Mouse (Mus musculus) skeletal muscle tissue, adult 2 months (tissue): ENCODE data around the gene Zfp287.
"Not testable (repeated sequence)": the region's sequence is repeated elsewhere in the genome, so short reads cannot be mapped to it uniquely, and the experiment has no call there.

Experiments
- DNase-seq: peaks from one replicate; pipeline ENCODE4 v3.0.0-alpha.2; 2012; ENCODE audit warnings: low read depth, low spot score

Gene Zfp287

DNA sequence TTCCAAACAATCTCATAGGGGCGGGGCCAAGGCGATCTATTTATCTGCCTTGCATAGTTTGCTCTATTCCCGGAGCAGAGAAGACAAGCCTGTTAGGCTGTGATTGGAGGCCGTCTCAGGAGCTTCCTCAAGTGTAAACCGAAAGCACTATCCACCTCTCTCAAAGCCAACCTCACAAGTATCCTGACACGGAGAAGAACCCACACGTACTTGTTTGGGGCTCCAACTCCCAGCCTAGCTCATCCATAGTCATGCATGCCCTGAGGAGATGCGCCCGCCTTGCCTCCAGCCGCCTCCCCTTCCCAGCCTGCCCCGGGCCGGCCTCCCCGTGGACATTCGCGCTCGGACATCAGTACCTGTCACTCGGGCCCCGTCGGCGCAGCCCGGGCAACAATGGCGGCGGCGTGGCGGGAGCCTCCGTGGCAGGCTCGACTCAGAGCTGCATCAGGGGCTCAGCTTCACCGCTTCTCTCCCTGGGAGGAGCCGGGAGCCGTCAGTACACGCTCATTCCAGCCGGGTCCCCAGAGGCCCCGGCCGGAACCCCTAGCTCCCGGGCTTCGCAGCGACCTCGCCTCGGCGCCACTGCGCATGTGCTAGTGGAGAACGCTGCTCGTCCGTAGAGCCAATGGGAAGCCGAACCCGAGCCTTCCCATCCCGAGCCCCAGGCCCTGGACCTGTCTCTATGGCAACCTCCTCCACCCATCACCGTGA, at the start of gene Zfp287:
Zfp287 (minus strand) TSS at position 595 of the 711 bp plus-strand sequence.
- peak; percentile 78 for DNase-seq

DNA sequence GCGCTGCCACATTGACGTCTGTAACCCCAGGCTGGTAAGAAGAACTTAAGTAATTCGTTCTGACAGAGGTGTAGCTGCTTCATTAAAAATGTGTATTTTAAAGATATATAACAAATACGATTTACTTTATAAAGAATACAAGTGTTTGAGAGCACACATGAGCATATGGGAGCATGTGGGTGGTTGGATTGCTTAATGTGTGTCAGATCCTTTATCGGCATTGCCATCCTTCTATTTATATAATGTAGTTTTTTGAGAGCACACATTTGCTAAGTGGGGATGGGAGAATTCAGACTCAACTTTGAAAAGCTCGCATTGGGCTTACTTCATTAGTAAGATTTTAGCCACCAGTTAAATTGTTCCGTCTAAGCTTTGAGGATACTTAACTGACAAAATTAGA, 44.8 kb upstream of the Zfp287 start:
- DNase-seq: no peak

DNA sequence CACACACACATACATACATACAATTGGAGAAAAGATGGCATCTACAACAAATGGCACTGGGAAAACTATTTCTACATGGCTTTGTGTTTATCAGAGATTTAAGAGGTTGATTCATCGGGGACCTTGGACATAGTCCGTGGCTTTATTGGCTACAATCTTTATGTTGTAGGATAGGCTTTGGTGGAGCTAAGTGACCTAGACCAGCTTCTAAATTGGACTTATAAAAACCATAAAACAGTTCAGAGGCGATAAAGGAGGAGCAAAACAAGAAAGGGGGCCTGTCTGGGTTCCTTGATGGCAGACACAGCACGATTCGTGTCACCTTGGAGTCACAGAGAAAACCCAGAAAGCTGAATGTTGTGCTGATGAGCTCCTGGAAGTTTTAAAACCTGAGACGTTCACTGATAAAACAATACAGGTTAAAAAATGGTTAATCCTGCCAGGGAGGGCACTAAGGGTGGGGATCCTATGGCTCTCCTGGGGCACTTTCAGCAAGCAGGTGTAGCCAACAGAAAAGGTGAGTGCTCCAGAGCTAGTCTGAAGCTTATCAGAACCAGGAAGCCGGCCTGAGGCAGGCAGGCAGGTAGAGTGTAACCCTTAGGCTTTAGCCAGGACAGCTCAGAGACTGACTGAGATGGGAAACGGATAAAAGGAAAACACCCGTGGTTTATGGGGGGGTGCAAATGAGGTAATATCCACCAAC, 29.2 kb upstream of the Zfp287 start:
- no peak for DNase-seq

DNA sequence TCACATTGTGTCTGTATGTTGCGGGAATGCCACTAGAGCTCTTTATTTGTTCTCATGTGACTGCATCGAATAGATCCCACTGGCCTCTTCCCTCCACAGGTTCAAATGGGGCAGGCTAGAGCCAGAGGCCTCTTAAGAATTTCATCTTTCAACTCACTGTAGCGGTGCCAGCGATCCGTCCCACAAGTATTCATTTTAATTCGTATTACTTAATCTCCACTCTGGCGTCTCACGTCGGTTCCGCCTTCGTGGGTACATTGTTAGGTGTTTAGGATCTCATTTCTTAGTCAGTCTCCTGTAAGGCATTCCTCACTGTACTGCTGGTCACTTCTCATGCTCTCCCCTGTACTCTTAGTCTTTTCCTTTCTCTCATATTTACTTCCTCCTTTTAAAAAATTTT, 26.8 kb upstream of the Zfp287 start:
- no peak for DNase-seq

DNA sequence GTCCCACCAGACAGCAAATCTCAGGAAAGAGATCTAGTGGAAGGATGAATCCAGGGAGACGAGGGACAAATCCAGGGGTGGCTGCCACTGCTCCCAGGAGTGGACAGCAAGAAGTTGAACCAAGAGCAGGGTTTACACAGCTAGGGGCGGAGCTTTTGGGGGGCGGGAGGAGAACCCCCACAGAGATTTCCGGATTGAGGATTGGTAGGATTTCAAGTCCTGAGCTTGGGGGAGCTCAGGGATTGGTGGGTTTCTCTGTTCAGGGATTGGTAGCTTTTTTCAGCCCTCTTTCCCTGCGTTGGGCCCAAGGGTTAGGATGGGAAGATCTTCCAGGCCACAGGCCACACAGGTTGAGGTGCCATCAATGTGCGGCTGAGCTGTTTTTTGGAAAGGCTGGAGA, 26.2 kb upstream of the Zfp287 start:
- DNase-seq: no peak

DNA sequence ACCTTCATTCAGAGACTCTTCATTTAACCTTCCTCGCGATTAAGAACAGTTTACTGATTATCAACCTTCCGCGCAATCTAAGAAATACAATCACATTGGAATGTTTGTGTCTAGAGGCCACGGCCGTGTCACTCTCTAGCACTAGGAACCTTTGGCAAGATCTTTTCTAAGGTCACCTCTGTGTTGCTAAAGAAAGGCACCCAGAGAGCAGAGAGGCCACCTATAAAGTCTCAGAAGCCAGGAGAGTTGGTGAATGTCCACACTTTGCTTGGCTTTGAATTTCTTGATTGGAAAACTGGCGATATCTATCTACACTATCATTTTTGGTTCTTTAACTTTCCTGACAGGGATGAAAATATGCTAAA, 25.4 kb upstream of the Zfp287 start:
- no peak for DNase-seq

DNA sequence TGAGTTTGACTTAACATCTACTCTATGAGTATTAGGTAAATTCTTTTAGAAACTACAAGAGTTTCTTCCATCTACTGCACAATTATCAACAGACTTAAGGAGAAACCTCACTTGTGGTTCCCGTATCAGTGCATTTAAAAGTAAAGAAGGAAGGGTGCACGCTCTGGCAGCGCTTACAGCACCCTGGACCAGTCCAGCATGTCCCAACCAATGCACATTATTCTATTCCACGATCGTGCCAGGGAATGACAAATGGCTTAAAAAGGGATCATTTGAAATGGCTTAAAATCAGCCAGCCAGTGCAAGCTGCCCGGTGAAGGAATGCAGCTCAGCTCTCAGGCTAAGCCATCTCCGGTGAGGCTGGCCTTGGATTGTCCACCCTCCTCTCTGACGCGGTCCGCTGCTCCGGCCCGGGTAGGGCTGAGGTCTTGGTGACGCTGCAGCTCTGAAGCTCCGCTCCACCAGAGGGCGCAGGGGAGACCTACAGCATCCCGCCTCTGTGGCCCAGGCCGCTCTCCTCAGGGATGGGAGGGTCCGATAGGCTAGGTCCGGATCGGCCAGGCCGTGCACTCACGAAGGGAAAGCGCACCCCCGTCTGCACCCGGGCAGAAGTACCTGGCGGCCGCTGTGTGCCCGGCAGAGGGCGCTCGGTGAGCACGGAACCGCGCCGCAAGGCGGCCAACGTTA, 24.9 kb upstream of the Zfp287 start:
- peak; percentile 96 for DNase-seq

DNA sequence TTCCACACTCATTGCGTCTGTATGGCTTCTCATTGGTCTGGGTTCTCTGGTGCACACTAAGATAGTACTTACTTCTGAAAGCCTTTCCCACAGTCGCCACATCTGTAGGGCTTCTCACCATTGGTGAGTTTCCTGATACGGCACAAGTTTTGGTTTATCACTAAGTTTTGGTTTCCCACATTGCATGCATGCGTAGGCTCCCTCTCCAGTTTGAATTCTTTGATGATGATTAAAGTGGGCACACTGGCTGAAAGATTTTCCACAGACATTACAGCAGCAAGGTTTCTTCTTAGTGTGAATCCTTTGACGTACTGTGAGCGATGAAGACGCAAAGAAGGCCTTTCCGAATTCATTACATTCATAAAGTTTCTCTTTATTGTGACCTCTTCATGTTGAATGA, 21.1 kb upstream of the Zfp287 start, which contains the start of gene Gm10428:
Gm10428 (plus strand) TSS at position 321 of the 400 bp plus-strand sequence.
- no peak for DNase-seq

DNA sequence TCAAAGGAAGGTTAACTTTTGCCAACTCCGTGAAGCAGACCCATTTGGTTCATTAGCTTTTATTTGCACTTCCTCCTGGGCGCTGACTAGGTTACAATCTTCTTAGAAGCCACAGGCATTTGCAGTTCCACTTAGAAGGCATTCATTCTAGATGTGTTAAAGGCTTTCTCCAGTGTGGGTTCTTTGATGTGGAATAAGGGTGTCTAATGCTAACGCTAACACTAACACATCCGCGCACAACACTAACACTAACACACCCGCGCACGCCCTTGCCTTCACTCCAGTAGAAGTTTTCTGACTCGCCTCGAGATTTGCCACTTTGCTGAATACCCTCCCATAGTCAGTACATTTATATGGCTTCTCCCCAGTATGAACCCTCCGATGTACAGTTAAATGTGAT, 20.5 kb upstream of the Zfp287 start:
- DNase-seq: no peak

DNA sequence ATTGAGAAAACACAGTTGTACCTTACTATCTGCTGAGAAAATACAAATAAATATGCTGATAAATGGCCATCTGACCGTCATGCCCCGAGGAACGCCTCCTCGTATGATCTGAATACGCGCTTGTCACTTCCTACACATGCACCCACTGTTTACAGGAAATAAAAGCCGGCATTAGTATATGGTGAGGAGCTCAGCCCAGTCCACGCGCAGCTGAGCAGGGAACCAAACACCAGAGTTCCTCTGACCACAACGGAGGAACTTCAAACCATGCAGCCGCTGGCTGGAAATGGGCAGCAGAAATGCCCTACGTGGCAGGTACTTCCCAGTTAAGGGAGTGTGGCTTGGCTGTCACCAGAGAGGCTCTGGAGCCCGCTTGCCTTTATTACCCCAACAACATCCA, 17.7 kb upstream of the Zfp287 start:
- DNase-seq: not testable (repeated sequence)

DNA sequence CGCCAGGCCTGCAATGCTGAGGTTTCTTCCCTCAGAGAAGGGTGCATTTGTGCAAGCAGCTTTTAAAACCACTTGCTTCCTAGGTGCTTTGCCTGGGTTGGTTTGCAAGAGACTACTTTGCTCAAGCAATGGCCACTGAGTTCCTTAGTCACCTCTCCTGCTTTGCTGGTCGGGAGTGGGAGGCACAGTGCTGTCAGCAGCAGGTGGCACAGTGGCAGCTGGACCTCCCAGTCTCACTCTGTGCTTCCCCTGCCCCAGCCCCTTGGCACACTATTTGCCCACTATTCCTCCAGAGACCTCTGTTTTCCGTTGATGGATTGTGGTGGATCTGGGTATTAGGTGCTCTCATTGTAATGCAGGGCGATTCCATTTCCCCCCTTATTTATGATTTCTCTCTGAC, 16.4 kb upstream of the Zfp287 start:
- no peak for DNase-seq

DNA sequence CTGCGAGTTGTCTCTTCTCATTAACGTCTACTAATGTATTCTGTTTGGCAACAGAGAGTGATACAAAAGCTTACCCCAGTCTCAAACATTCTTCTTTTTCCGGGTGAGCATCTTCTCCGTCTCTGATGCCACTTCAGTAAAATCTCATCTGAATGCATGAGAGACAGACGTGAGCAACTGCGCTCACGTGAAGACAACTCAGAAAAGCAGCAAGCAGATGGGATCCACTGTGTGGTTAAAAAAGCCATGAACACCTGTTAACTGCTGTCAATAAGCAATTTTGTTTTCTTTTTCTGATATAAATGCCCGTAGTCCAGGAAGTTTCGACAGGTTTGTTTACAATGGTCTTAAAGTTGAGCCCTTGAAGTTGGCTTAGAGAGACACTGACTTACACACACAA, 15.5 kb upstream of the Zfp287 start:
- DNase-seq: no peak

DNA sequence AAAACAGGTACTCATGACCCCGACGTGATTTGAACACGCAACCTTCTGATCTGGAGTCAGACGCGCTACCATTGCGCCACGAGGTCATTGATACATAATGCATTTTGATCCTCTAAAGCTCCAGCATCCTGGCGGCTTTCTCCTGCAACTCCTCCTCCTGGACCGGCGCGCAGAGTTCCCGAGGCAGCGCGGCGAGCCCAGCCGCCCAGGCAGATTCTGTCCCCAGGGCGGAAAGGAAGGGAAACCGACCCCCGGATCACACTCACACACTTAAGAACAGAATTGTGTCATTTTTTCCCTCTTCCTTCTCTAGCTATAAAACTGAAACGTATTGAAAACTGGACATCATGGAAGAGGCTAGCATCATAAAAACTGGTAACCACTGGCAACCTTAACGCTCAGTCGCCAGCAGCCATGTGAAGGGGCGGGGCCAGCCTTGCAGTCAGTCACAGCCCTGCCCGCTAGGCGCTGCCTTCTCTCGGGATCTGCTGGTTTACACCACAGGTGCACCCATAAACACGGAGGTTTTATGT, 14.4 kb upstream of the Zfp287 start:
- DNase-seq: peak; percentile 34

DNA sequence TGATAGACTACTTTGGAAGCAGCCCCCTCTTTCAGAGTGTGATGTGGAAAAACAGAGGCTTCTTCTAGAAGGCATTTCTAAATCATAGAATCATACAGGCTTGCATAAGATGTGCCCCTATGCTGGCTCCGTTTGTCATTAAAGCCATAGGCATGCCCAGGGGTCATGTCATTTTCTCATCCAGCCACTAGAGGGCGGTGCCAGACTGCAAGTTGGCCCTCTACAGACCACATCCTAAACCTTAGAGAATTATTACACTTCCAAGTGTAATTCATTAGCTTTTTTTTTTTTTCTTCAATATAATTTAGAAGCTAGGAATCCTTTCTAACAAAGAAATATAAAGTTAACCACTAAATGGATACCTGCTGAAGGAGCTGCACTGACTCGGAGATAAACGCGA, 12.4 kb upstream of the Zfp287 start:
- peak; percentile 46 for DNase-seq

DNA sequence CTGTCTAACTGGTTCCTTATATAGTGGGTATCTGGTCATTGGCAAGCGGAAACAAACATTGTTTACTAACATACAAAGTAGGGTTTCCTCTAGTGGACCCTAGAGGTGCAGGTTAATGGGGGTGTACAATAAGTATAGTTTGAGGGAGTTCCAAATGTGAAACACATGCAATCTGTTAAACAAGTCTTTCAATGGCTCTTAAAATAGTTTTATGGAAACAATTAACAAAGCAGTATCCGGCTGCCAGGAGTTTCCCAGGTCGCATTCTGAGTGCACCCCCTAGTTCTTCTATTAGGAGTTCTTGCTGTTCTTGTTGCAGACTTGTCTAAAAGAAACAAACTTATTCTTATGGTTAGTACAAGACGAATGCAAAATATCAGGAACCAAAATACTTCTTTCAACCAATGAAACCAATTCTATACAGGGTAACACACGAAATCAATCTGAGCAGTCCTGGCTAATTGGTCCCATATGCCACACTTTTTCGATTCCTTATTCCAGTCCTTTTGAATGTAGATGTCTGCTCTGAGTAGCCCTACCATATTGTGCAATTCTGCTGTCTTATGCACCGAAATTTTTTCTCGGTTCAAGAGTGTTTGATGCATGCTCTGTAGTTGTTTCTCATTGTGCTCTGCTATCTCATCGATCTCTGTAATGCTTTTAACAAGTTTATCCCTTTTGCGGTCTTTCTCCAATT, 10.7 kb upstream of the Zfp287 start:
- DNase-seq: no peak

DNA sequence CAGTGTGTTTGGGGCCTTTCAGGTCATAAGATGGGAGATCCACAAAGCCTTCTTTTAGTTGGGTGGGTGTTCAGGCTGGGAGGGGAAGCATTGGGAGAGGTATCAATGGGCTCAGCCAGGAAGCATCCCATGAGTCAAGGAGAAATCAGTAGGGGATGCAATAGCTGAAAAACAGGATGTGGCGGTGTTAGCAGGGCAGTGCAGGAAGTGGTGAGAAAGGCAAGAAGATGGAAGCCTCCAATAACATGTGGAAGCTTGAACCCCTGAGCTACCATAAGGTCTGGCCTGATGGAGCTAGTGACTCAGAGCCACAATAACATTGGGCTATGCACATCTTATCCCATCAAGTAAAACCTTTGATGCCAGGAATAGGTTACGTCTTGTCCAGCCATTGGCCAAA, 9.5 kb upstream of the Zfp287 start:
- no peak for DNase-seq

DNA sequence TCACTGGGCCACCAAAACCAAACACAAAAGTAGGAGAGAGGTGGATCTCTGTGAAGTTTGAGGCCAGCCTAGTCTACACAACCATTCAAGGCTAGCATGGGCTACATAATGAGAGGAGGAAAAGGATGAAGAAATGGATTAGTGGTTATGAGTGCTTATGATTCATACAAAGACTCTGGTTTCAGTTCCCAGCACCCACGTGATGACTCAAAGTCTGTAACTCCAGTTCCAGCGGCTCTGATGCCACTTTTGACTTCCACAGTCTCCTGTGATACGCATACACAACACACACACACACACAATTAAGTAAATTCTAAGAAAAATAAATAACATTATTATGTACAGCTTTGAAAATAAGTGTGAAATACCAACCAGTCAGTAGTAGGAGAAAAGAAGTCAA, 960 bp upstream of the Zfp287 start:
- DNase-seq: no peak

DNA sequence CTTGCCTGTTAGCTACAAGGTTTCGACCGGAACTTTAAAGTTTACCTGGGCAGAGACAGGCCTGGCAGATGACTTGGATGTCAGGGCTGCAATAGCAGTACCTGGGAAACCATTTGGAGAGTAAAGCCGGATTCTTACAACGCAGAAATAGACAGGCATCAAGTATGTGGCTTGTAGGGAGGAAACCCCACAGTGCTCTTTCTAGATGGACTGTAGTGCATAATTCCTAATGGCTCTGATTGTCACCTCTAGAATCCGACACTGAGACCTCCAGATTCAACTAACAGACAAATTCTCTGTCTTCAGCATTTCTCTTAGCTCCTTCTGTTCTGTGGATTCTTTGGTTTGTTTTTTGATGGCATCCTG, 300 bp upstream of the Zfp287 start:
- no peak for DNase-seq

DNA sequence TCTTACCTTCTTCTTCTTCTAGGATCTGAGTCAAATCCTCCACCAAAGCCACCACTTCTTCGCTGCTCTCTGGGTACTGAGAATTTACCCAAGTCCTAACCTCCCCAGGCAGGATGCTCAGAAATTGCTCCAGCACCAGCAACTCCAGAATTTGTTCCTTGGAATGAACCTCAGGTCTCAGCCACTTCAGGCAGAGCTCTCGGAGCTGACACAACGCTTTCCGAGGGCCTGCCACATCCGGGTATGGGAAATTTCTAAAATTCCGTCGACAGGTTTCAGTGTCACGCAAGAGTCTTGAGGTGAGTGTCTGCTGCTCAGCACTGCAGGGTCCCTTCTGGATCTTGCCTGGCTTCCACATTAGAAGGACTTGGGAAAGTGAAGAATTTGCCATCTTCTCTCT, 3.4 kb downstream of the Zfp287 start:
- DNase-seq: no peak

DNA sequence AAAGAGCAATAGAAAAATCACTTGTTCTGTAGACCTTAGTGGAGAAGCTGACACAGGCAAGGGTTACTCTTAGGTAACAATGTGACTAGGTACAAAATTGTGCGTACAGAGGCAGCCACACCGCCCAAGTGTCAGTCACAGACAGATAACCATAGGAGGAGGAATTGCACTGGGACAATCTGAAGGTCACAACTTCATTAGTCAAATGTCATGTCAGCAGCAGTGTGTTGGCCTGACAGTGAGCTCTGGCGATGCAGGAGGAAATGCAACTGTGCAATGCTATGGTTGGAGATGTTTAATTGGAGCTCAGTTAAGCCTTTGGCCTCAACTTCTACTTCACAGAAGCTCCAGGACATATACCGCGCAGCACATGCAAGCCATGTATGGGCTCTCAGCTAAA, 21.0 kb downstream of the Zfp287 start:
- no peak for DNase-seq

DNA sequence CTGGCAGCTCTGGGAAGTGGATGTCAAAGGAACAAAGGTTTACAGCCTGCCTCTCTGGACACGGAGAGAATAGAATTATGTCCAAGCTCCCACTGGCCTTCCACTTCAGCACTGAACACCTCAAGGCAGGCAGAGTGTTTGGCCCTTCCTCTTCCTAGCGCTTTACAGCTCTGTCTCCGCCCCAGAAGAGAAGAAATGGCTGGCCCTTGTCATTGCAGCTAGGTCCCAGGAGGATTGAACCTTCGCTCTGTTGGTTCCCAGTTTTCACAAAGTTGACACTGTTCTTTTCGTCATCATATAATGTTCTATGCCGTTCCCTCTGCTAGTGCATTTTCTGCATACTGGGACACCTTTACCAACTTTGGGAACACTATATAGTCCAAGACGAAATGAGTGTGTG, 23.5 kb downstream of the Zfp287 start:
- no peak for DNase-seq

DNA sequence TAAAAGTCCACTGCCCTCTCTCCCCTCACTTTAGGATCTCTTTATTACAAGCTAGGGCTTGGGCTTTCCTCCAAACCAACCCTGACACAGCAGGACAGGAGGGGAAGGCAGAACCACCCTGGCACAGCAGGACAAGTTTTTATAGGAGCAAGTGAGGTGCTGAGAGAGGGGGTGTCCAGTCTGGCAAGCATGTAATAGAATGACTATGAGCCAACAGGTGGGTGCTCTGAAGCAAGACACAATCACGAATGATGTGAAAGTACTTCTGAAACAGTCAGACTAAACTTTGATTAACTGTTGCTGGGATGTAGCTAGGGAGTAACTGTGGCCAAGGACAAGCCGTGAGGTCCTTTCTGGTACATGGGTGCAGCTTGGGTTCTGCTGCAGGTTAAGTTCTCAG, 25.6 kb downstream of the Zfp287 start:
- DNase-seq: no peak
